Mouse (Mus musculus) lung, postnatal 0 days (tissue): ENCODE measurements at regions not wholly inside any gene's neighbourhood (a gene's known extent, or its start where the extent isn't known, plus 50 kb on each side); places are given as distances from the start of the nearest gene placed in this dataset.

Experiments used
- CTCF ChIP-seq: IDR thresholded peaks from 2 replicates; pipeline ENCODE4 v1.5.1; 2016; ENCODE audit warnings: antibody characterized with exemption, mild to moderate bottlenecking
- EP300 ChIP-seq: IDR thresholded peaks from 2 replicates; pipeline ENCODE4 v1.6.1; 2016; ENCODE audit warnings: antibody characterized with exemption, mild to moderate bottlenecking, control low read depth

- peak; percentile 92 for TF ChIP-seq CTCF
- 0 out of 2 replicates have a peak, but pooled peaks have one; percentile 7 for TF ChIP-seq EP300
Observed at GRCm38 (mm10) chr7:73628071-73628470, 86.4 kb upstream of the Chd2 start.
